26 mouse cellular contexts compared by ENCODE assay signal in genomic region chr6:134443925-134444324, GRCm38 (mm10). TPM values are rescaled to one million over a fixed set of nuclear protein-coding genes. Genes with fewer than 3 reads are reported as not detected.
DNase-seq lines count a peak whose midpoint lies in the region; ATAC-seq lines count a peak whose summit lies in the region.
"Had no signal": no experiment of that assay in that cellular context is flagged by ENCODE, and none has a peak within 500 bp of the region (broad histone marks: within the 10 kb centered on the region; RNA-seq: fewer than 3 reads in every experiment).

No protein-coding gene starts in this region.

- peaks cover 29% of the 10 kb centered on the region for H3K4me1 ChIP-seq in heart, embryonic 13.5 days
- peaks cover 8% of the 10 kb centered on the region for H3K4me1 ChIP-seq in liver, embryonic 16.5 days (ENCODE audit: control insufficient read depth, low read depth, low read length)
- H3K4me1 ChIP-seq in liver, embryonic 11.5 days (replicated peaks; ENCODE audit: control insufficient read depth, insufficient read depth, low read length) = peaks cover 4% of the 10 kb centered on the region
- peaks cover 8% of the 10 kb centered on the region; the same call in 1 of the 2 replicates for H3K4me1 ChIP-seq in intestine, embryonic 14.5 days (replicated peaks; ENCODE audit: control insufficient read depth, insufficient read depth, low read length)
- H3K4me1 ChIP-seq in stomach, embryonic 15.5 days = peaks cover 7% of the 10 kb centered on the region; the same call in 1 of the 2 replicates
- H3K4me1 ChIP-seq in hindbrain, embryonic 12.5 days = peaks cover 14% of the 10 kb centered on the region

- no peak for DNase-seq in heart, adult 8-10 months (ENCODE audit: low spot score)
- DNase-seq in liver, embryonic 11.5 days (ENCODE audit: low spot score) = no peak
- DNase-seq in intestine, embryonic 14.5 days (ENCODE audit: low spot score) = no peak
- DNase-seq in Muller cell, postnatal 12 days (ENCODE audit: inconsistent ontology term) = no peak
- DNase-seq: adrenal gland, postnatal 10 days; cerebellum, adult 9-11 months; gastrocnemius, postnatal 36 days; kidney, postnatal 4 days; layer of hippocampus, adult 9-11 months; midbrain, embryonic 14.5 days; thymus, postnatal 14 days had no signal

- 70% methylated on average over 5 of the region's 5 CpGs for WGBS in heart, embryonic 13.5 days
- 67% methylated on average over 5 of the region's 5 CpGs for WGBS in liver, embryonic 16.5 days (ENCODE audit: insufficient replicate concordance)
- 83% methylated on average over 5 of the region's 5 CpGs for WGBS in liver, embryonic 11.5 days
- WGBS in intestine, embryonic 14.5 days = 50% methylated on average over 5 of the region's 5 CpGs
- 37% methylated on average over 5 of the region's 5 CpGs for WGBS in stomach, embryonic 15.5 days
- WGBS in hindbrain, embryonic 12.5 days = 85% methylated on average over 5 of the region's 5 CpGs

- ATAC-seq in heart, embryonic 13.5 days (ENCODE audit: extremely low read depth, insufficient number of reproducible peaks, low FRiP score, low TSS enrichment) = no peak
- no peak for ATAC-seq in liver, embryonic 16.5 days (ENCODE audit: low read depth)
- no peak for ATAC-seq in liver, embryonic 11.5 days (replicated peaks; ENCODE audit: low FRiP score)
- no peak for ATAC-seq in intestine, embryonic 14.5 days (replicated peaks; ENCODE audit: low FRiP score, low TSS enrichment, low read depth)
- no peak for ATAC-seq in stomach, embryonic 15.5 days (ENCODE audit: insufficient read depth, low FRiP score, low read depth)
- no peak for ATAC-seq in hindbrain, embryonic 12.5 days (ENCODE audit: low FRiP score)
- ATAC-seq: activated CD4-positive, CD25-positive, alpha-beta regulatory T cell, adult 4 months; CD4-positive, CD25-positive, alpha-beta regulatory T cell, adult 4 months; forebrain, embryonic 16.5 days had no signal

- 0 out of 2 replicates have a peak, but pooled peaks cover 4% of the 10 kb centered on the region for H3K27me3 ChIP-seq in heart, embryonic 13.5 days (replicated peaks)
- H3K27me3 ChIP-seq in liver, embryonic 16.5 days (ENCODE audit: control insufficient read depth, insufficient read depth, low read depth, low read length) = no peaks in the 10 kb centered on the region
- no peaks in the 10 kb centered on the region for H3K27me3 ChIP-seq in liver, embryonic 11.5 days (replicated peaks; ENCODE audit: control insufficient read depth, insufficient read depth, low read length)
- H3K27me3 ChIP-seq in intestine, embryonic 14.5 days (replicated peaks; ENCODE audit: control insufficient read depth, insufficient read depth, low read length) = no peaks in the 10 kb centered on the region
- H3K27me3 ChIP-seq in stomach, embryonic 15.5 days (replicated peaks) = no peaks in the 10 kb centered on the region
- no peaks in the 10 kb centered on the region for H3K27me3 ChIP-seq in hindbrain, embryonic 12.5 days
- H3K27me3 ChIP-seq: embryonic facial prominence, embryonic 13.5 days; neural tube, embryonic 13.5 days had no signal

- H3K4me3 ChIP-seq in heart, embryonic 13.5 days = no peak overlapping the region
- H3K4me3 ChIP-seq in liver, embryonic 16.5 days (ENCODE audit: low read depth, low read length) = no peak overlapping the region
- H3K4me3 ChIP-seq in liver, embryonic 11.5 days (ENCODE audit: low read depth, low read length) = no peak overlapping the region
- no peak overlapping the region for H3K4me3 ChIP-seq in intestine, embryonic 14.5 days (ENCODE audit: low read depth, low read length)
- H3K4me3 ChIP-seq in stomach, embryonic 15.5 days (replicated peaks) = no peak overlapping the region
- H3K4me3 ChIP-seq in hindbrain, embryonic 12.5 days = no peak overlapping the region
- H3K4me3 ChIP-seq: embryonic facial prominence, embryonic 13.5 days; hindbrain, embryonic 10.5 days; left cerebral cortex, adult 2 months; limb, embryonic 10.5 days; neural tube, embryonic 13.5 days had no signal

- no peaks in the 10 kb centered on the region for H3K9me3 ChIP-seq in heart, embryonic 13.5 days
- H3K9me3 ChIP-seq in liver, embryonic 16.5 days (replicated peaks; ENCODE audit: control insufficient read depth, low read length) = no peaks in the 10 kb centered on the region
- no peaks in the 10 kb centered on the region for H3K9me3 ChIP-seq in liver, embryonic 11.5 days (ENCODE audit: control insufficient read depth, low read length)
- H3K9me3 ChIP-seq in intestine, embryonic 14.5 days (ENCODE audit: control insufficient read depth, low read length) = no peaks in the 10 kb centered on the region
- no peaks in the 10 kb centered on the region for H3K9me3 ChIP-seq in stomach, embryonic 15.5 days
- H3K9me3 ChIP-seq in hindbrain, embryonic 12.5 days (replicated peaks) = no peaks in the 10 kb centered on the region
- H3K9me3 ChIP-seq: embryonic facial prominence, embryonic 13.5 days; hindbrain, embryonic 10.5 days; limb, embryonic 10.5 days; neural tube, embryonic 13.5 days had no signal

- H3K36me3 ChIP-seq in heart, embryonic 13.5 days = peaks cover 34% of the 10 kb centered on the region
- H3K36me3 ChIP-seq in liver, embryonic 16.5 days (ENCODE audit: control insufficient read depth, insufficient read depth) = no peaks in the 10 kb centered on the region; the same call in none of the 2 replicates
- peaks cover 8% of the 10 kb centered on the region for H3K36me3 ChIP-seq in liver, embryonic 11.5 days (ENCODE audit: control insufficient read depth, insufficient read depth, low read length)
- H3K36me3 ChIP-seq in intestine, embryonic 14.5 days (ENCODE audit: control insufficient read depth, insufficient read depth, low read length) = peaks cover 26% of the 10 kb centered on the region
- H3K36me3 ChIP-seq in stomach, embryonic 15.5 days = 0 out of 2 replicates have a peak, but pooled peaks cover 4% of the 10 kb centered on the region
- H3K36me3 ChIP-seq in hindbrain, embryonic 12.5 days = peaks cover 14% of the 10 kb centered on the region

- H3K9ac ChIP-seq in heart, embryonic 13.5 days = no peak overlapping the region
- no peak overlapping the region for H3K9ac ChIP-seq in liver, embryonic 16.5 days (ENCODE audit: low read depth, low read length)
- no peak overlapping the region for H3K9ac ChIP-seq in liver, embryonic 11.5 days (ENCODE audit: low read depth, low read length)
- H3K9ac ChIP-seq in intestine, embryonic 14.5 days (ENCODE audit: low read length) = no peak overlapping the region
- H3K9ac ChIP-seq in stomach, embryonic 15.5 days = no peak overlapping the region
- no peak overlapping the region for H3K9ac ChIP-seq in hindbrain, embryonic 12.5 days
- H3K9ac ChIP-seq: embryonic facial prominence, embryonic 13.5 days; liver, embryonic 14.5 days; neural tube, embryonic 13.5 days had no signal

- H3K27ac ChIP-seq in heart, embryonic 13.5 days (replicated peaks) = 0 out of 2 replicates have a peak overlapping the region, but pooled peaks have one; percentile 9
- peak overlapping the region; percentile 57 for H3K27ac ChIP-seq in liver, embryonic 16.5 days (ENCODE audit: low read length)
- no peak overlapping the region for H3K27ac ChIP-seq in liver, embryonic 11.5 days (ENCODE audit: low read depth, low read length)
- peak overlapping the region; percentile 82 for H3K27ac ChIP-seq in intestine, embryonic 14.5 days (ENCODE audit: low read depth)
- H3K27ac ChIP-seq in stomach, embryonic 15.5 days = peak overlapping the region; percentile 91
- H3K27ac ChIP-seq in hindbrain, embryonic 12.5 days = no peak overlapping the region
- H3K27ac ChIP-seq: embryonic facial prominence, embryonic 13.5 days; hindbrain, embryonic 10.5 days; left cerebral cortex, adult 2 months; limb, embryonic 10.5 days; liver, embryonic 14.5 days; neural tube, embryonic 13.5 days had no signal

- no peak overlapping the region for H3K4me2 ChIP-seq in heart, embryonic 13.5 days
- H3K4me2 ChIP-seq in liver, embryonic 16.5 days (ENCODE audit: low read depth, low read length) = no peak overlapping the region
- H3K4me2 ChIP-seq in liver, embryonic 11.5 days = no peak overlapping the region
- H3K4me2 ChIP-seq in intestine, embryonic 14.5 days (ENCODE audit: low read length) = no peak overlapping the region
- peak overlapping the region; percentile 25 for H3K4me2 ChIP-seq in stomach, embryonic 15.5 days
- H3K4me2 ChIP-seq in hindbrain, embryonic 12.5 days (replicated peaks) = no peak overlapping the region
- H3K4me2 ChIP-seq: embryonic facial prominence, embryonic 13.5 days; neural tube, embryonic 13.5 days had no signal

RNA-seq across cellular contexts. Expression of gene Bcl2l14, which starts 47.8 kb away (rescaled TPM):
- 0.41 and 0.48 TPM in 2 replicates for polyA plus RNA-seq in heart, embryonic 13.5 days (2015; fragmentation: Nextera tagmentation; extraction: Ambion mirVana)
- not detected for total RNA-seq in heart, adult 8-10 months (2022)
- 0.09 TPM in 2 replicates for polyA plus RNA-seq in liver, embryonic 16.5 days (2015; fragmentation: Nextera tagmentation; extraction: Ambion mirVana)
- 0.32 and 0.40 TPM in 2 replicates for polyA plus RNA-seq in liver, embryonic 11.5 days (2014; fragmentation: Nextera tagmentation; extraction: Ambion mirVana)
- polyA plus RNA-seq in intestine, embryonic 14.5 days (2014; fragmentation: Nextera tagmentation; extraction: Ambion mirVana) = 2.9 and 3.1 TPM in 2 replicates
- 12.0 and 13.1 TPM in 2 replicates for polyA plus RNA-seq in stomach, embryonic 15.5 days (2015; fragmentation: Nextera tagmentation; extraction: Ambion mirVana)
- 0.35 and 0.40 TPM in 2 replicates for polyA plus RNA-seq in hindbrain, embryonic 12.5 days (2016; fragmentation: Nextera tagmentation; extraction: Ambion mirVana)
- total RNA-seq: adrenal gland, postnatal 10 days; gastrocnemius, postnatal 36 days; left cerebral cortex, adult 2 months had no signal
- polyA plus RNA-seq: cortical plate, adult 2 months; forebrain, embryonic 16.5 days; heart, postnatal 0 days; midbrain, embryonic 14.5 days; neural tube, embryonic 13.5 days had no signal

Comparison
In these comparisons a context has a peak if more than half of its experiments do, and no peak if none do; other contexts are left out.
1. H3K27ac ChIP-seq: peak in heart, embryonic 13.5 days (single experiment), liver, embryonic 16.5 days (single experiment), intestine, embryonic 14.5 days (single experiment) and stomach, embryonic 15.5 days (single experiment); none in liver, embryonic 11.5 days (single experiment) and hindbrain, embryonic 12.5 days (single experiment).